Mouse (Mus musculus) spleen, postnatal 36 days (tissue): Measurements from ENCODE around the gene Fsd1l.

ENCODE experiments used
- DNase-seq, 2 experiments: peaks; one replicate each; pipeline ENCODE4 v3.0.0; 2022; ENCODE audit warnings: low spot score in 2 of 2, mixed read lengths in 1 of 2

Gene Fsd1l

GRCm38 (mm10) chr4:53631316-53632010, at the start of gene Fsd1l:
Fsd1l (plus strand) TSS chr4:53631471.
- DNase-seq: peak; percentile 24 to 38

GRCm38 (mm10) chr4:53587676-53588075, 43.6 kb upstream of the Fsd1l start:
- DNase-seq: no peak

GRCm38 (mm10) chr4:53588936-53589335, 42.3 kb upstream of the Fsd1l start:
- no peak for DNase-seq

DNA sequence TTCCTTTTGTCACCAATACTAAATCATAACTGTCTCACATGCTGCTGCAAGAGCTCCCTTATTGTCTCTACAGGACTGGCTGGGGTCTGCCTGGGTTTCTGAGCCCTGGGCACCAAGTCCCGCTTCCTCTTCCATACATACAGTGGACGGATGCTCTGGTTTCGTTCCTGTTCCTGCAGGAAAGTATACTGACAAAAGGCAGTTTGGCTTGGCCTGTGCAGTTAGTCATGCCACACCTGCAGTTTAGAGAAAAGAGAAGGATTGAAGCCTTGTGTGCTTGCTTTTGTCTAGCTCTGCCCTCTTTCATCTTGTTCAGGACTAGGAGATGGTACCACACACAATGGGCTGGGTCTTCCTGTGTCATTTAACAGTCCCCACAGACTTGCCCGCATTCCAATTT, 41.8 kb upstream of the Fsd1l start:
- DNase-seq: no peak

GRCm38 (mm10) chr4:53590163-53590562, 41.1 kb upstream of the Fsd1l start:
- no peak for DNase-seq

GRCm38 (mm10) chr4:53590691-53591447, 40.4 kb upstream of the Fsd1l start:
- no peak for DNase-seq

- no peak for DNase-seq
Measured at GRCm38 (mm10) chr4:53591536-53591935, 39.7 kb upstream of the Fsd1l start.

- DNase-seq: no peak
Measured at GRCm38 (mm10) chr4:53591941-53592340, 39.3 kb upstream of the Fsd1l start.

GRCm38 (mm10) chr4:53592386-53592785, 38.9 kb upstream of the Fsd1l start:
- no peak for DNase-seq

DNA sequence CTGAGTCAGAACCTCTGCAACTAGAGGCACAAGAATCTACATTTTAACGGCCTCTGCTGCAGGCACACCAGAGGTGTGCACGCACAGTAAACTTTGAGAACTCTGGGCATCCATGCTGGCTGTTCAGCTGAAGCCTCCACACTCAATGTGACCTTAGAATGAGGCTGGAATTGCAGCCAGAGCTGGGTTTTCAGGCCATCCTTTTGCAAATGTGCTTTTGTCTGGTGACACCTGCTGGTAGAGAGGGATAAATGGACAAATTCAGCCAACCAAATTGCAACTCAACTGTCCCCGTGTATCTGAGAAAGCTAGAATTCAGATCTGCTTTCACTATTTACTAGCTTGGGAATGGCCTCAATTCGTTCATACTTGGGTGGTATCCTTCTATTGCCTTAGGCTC, 37.1 kb upstream of the Fsd1l start:
- peak; percentile 10 to 22 for DNase-seq

GRCm38 (mm10) chr4:53595246-53596062, 35.8 kb upstream of the Fsd1l start:
- no peak for DNase-seq

DNA sequence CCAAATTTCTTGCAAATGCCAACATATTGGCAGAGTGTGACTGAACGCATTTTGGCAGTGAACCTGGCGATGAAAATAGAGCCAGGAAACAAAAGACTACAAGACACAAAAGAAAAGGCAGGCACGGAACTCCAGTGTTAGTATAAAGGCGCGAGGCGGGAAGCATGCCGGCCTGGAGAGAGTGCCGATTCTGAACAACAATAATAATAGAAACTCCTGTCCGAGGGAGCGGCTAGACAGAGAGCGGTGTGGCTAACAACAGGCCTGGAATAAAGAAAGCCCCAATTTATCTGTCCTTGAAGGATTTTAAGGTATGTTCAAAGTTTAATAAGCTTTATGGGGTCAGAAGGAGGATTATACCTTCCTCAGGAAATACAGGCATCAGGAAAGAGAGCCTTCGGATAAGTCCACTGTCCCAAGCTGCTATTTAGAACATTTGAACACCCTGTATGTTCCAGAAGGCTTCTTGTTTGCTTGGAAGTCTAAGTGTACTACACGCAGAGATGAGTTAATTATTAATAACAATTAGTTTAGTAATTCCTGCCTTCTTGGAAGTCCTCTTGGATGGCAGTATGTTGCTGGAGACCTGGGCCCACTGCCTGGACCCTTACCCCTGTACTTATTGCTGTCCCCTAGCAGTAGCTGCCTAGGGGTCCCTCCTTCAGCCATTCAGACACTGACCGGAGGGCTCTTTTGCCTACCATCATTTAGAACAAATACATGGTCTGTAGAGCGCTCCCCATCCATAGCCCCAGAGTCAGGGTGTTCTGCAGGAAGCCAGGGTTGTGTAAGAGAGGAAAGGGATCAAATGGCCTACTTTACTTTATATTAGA, 35.0 kb upstream of the Fsd1l start:
- no peak for DNase-seq

- no peak for DNase-seq
Measured at GRCm38 (mm10) chr4:53600462-53600861, 30.8 kb upstream of the Fsd1l start.

- DNase-seq: no peak
Measured at GRCm38 (mm10) chr4:53614576-53615225, 16.6 kb upstream of the Fsd1l start.

DNA sequence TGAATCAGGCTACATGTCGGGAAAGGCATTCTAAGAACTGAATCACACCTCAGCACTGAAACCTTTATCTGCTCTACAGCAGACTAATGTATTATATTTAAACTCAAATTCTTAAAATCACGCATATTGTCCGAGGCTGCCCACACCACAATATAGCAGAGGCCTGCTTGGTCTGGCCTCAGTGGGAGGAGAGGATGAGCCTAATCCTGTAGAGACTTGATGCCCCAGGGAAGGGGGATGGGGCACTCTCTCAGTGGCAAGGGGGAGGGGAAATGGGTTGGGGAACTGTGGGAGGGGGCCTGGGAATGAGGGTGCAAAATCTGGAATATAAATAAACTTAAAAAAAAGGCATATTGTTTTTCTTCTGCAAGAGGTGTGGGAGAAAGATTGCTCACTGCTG, 13.3 kb upstream of the Fsd1l start:
- DNase-seq: no peak

DNA sequence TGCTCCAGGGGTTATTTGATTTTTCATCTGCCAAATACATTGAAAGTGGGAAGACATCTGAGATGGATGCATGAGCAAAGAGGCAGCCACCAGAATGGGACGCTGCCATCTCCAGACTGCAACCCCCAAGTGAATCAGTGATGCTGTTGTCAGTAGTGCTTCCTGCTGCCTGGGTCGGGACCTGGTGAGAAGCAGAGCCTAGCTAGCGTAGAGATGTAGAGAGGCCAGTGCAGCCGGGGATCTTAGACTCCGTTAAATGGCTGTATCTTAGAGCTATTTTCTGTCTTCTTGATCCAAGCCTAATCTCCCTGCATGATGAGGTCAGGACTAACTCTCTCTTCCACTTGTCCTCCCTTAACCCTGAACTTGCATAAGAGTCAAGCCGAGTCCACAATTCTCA, 11.2 kb upstream of the Fsd1l start:
- DNase-seq: no peak

GRCm38 (mm10) chr4:53621084-53621483, 10.2 kb upstream of the Fsd1l start:
- no peak for DNase-seq

DNA sequence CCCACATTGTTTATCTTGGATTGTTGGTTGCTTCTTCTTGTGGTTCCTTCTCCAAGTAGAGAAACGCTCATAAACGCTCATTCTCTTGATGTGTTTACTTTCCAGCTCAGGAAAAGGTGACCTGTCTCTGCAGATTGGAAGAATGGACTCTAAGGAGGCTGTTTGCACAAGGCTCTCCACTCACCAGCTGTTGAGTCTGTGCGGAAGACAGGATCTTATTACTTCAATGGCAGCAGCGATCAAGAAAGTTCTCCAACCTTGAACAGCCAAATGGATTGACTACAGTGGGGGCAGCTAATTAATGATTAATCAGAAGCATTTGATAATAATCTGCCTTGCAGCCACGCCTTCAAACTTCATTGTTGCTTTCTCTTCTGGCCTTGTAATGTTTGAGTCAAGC, 9.8 kb upstream of the Fsd1l start:
- no peak for DNase-seq

- DNase-seq: no peak
Measured at GRCm38 (mm10) chr4:53623711-53624110, 7.6 kb upstream of the Fsd1l start.

DNA sequence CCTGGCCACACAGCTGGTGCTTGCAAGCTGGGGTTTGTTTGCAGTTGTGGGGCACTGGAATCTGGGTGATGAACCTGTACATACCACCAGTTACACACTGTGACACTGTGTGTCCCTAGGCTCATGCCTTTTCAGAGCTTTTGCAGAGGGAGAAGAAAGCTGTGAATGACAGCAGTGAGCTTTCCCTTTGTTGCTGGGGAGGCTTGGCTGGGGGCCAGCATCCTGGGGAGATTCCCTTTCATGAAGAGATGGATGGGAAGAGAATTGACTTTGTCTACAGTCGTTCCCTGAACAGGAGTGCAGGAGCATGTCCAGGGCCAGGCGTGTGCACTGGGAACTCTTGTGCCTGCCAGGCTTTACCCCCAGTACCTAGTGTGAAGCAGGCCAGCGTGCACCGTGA, 6.5 kb upstream of the Fsd1l start:
- DNase-seq: no peak

DNA sequence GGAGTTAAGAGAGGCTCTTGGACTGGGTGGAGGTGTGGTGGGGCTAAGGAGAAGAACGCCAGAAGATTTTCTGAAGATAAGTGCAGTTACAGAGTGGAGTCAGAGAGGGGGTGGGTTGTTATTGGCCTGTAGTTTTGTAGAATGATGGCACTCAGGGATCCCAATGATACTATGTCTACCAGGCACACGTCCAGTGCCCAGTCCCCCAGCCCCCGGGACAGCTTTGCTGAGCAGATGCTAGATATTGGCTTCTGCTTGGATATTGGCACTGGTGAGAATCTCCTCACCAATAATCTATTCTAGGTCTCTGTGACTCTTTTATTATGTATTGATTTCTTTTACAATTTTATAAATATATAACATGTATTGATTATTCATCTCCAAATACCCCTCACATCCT, 6.0 kb upstream of the Fsd1l start:
- DNase-seq: no peak
